Mouse (Mus musculus): Measurements from ENCODE around the gene Zfp712. TPM values are rescaled to one million over a fixed set of nuclear protein-coding genes. Genes with fewer than 3 reads are reported as not detected.
A peak's percentile ranks its signal among the peaks of the same experiment; 100 is the strongest.

The Zfp712 gene
- total and polyA plus RNA-seq, 3 experiments, result 0.13 to 9.4 (median 5.1) TPM

DNA sequence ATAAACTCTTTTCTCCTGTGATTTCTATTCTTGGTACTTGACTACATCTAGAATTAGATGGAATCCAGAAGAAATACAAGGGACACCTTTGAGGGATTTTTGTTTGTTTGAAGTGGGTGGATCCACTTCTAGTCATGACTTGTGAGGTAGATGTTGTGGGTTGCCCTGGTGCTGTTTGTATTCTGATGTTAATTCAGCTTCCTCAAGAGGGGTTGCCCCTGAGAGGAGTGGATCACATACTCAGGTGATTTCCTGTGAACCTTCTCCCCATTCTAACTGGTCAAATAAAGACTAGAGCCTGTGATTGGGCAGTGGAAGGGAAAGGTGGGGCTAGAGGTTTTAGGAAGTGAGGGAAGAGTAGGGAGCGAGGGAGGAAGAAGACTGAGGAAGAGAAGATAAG is 21.0 kb upstream of the Zfp712 start:
- no peak for DNase-seq (ENCODE audit: low spot score)
- peak overlapping the region; percentile 77; the same call in 1 of the 2 replicates for H3K4me3 ChIP-seq (ENCODE audit: low read depth, low read length)
- no peak for ATAC-seq (ENCODE audit: extremely low read depth, insufficient number of reproducible peaks, low FRiP score, poor library complexity, severe bottlenecking)

DNA sequence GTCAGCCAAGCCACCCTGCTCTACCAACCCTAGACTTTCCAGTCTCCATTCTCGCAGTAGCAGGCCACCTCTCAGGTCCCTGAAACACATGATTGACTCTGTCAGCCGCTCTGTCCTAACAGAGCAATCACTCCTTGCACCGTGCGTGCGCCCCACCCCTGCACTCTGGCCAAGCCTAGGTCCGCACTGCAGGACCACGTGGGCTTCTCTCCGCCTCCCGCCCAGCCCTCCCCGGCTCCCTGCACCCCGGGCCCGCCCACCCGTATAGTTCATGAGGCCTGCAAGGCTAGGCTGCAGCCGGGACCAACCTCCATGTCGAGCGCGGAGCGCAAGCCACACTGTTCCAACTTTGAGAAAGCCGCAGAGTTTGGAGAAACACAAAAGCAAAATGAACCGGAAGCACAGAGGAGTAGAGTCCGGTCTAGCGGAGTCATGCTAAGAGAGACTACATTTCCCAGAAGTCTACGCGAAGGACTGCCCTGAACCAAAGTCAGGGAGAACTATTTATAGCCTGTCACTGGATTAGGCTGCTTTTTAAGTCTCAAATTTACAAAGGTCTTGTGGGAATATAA is 20.3 kb upstream of the Zfp712 start:
- no peaks in the 10 kb centered on the region for H3K9me3 ChIP-seq (replicated peaks)
- H3K36me3 ChIP-seq (replicated peaks), result peaks cover 8% of the 10 kb centered on the region
- peak; percentile 93 for ATAC-seq (ENCODE audit: extremely low read depth, insufficient number of reproducible peaks, low FRiP score, poor library complexity, severe bottlenecking)
- TF ChIP-seq CTCF (IDR thresholded peaks at IDR 0.05; ENCODE audit: low read depth, low read length), result no peak
- no peak for TF ChIP-seq GATA1 (IDR thresholded peaks at IDR 0.05; ENCODE audit: borderline replicate concordance, low read length)
- TF ChIP-seq TAL1 (conservative IDR thresholded peaks at IDR 0.05; ENCODE audit: low read depth, low read length), result no peak
- no peak for TF ChIP-seq GATA2 (IDR thresholded peaks at IDR 0.05; ENCODE audit: borderline replicate concordance, low read depth, low read length)
- no peak for TF ChIP-seq POLR2AphosphoS5 (IDR thresholded peaks at IDR 0.05; ENCODE audit: insufficient replicate concordance, low read depth, low read length)
- peak; percentile 55 for DNase-seq (ENCODE audit: low spot score)
- H3K27me3 ChIP-seq (ENCODE audit: insufficient read depth, low read length), result no peaks in the 10 kb centered on the region
- peaks cover 17% of the 10 kb centered on the region for H3K4me1 ChIP-seq (ENCODE audit: insufficient read depth, low read depth, low read length)
- peak overlapping the region; percentile 77 for H3K4me3 ChIP-seq (ENCODE audit: low read depth, low read length)

More for the DNA sequence above, 21.0 kb upstream of the Zfp712 start:
- peaks cover 7% of the 10 kb centered on the region for H3K36me3 ChIP-seq (replicated peaks)
- no peaks in the 10 kb centered on the region for H3K9me3 ChIP-seq (replicated peaks)
- no peaks in the 10 kb centered on the region for H3K27me3 ChIP-seq (ENCODE audit: insufficient read depth, low read length)
- TF ChIP-seq TAL1 (conservative IDR thresholded peaks at IDR 0.05; ENCODE audit: low read depth, low read length) (no peak), GATA2 (IDR thresholded peaks at IDR 0.05; ENCODE audit: borderline replicate concordance, low read depth, low read length) (no peak), POLR2AphosphoS5 (IDR thresholded peaks at IDR 0.05; ENCODE audit: insufficient replicate concordance, low read depth, low read length) (no peak), CTCF (IDR thresholded peaks at IDR 0.05; ENCODE audit: low read depth, low read length) (no peak), GATA1 (IDR thresholded peaks at IDR 0.05; ENCODE audit: borderline replicate concordance, low read length) (no peak)
- peaks cover 17% of the 10 kb centered on the region for H3K4me1 ChIP-seq (ENCODE audit: insufficient read depth, low read depth, low read length)

DNA sequence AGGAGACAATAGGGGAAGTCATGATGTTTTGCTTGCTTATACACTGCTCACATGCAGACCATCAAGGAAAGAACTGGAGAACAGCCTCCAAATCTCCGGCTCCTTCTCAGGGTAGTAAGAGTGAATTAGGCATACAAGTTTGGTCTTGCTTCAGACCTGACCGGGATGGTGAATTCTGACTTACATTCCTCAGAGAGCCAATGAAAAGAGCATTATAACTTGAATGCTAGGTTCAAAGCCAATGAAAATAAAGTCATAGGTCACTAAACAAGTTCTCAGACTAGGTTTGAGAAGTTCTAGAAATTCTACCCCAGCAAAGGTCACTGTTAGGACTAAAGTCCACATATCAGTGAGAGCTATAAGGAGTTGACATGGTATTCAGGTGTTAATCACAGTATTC is 16.3 kb upstream of the Zfp712 start:
- no peak for TF ChIP-seq POLR2AphosphoS5 (IDR thresholded peaks at IDR 0.05; ENCODE audit: insufficient replicate concordance, low read depth, low read length)
- TF ChIP-seq TAL1 (conservative IDR thresholded peaks at IDR 0.05; ENCODE audit: low read depth, low read length), result no peak
- H3K4me1 ChIP-seq (ENCODE audit: insufficient read depth, low read depth, low read length), result peaks cover 15% of the 10 kb centered on the region
- no peak for DNase-seq (ENCODE audit: low spot score)
- H3K27me3 ChIP-seq (ENCODE audit: insufficient read depth, low read length), result no peaks in the 10 kb centered on the region
- no peak for ATAC-seq (ENCODE audit: extremely low read depth, insufficient number of reproducible peaks, low FRiP score, poor library complexity, severe bottlenecking)
- H3K36me3 ChIP-seq (replicated peaks), result peaks cover 26% of the 10 kb centered on the region
- H3K9me3 ChIP-seq (replicated peaks), result peaks cover 9% of the 10 kb centered on the region
- no peak overlapping the region for H3K4me3 ChIP-seq (ENCODE audit: low read depth, low read length)

DNA sequence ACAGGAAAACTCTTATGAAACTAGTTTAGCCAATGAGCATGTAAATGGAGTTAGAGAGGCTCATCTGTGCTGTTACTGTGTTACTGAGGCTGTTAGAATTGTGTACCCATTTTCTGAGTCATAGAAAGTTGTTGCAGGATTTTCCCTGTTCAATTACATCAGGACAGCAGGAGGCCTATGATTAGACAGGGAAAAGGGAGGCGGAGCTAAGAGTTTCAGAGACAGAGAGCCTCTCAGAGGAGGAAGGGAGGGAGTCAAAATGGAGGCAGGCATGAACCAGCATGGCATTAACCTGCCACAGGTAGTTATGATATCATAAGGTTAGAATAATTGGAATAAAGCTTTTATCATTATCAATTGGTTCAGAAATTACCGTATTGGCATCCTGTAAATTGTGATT is 11.8 kb upstream of the Zfp712 start:
- Histone ChIP-seq H3K4me3 (ENCODE audit: low read depth, low read length) (no peak overlapping the region), H3K27me3 (ENCODE audit: insufficient read depth, low read length) (no peaks in the 10 kb centered on the region), H3K9me3 (replicated peaks) (peaks cover 21% of the 10 kb centered on the region), H3K4me1 (ENCODE audit: insufficient read depth, low read depth, low read length) (no peaks in the 10 kb centered on the region), H3K36me3 (replicated peaks) (peaks cover 36% of the 10 kb centered on the region)
- TF ChIP-seq TAL1 (conservative IDR thresholded peaks at IDR 0.05; ENCODE audit: low read depth, low read length) (no peak), POLR2AphosphoS5 (IDR thresholded peaks at IDR 0.05; ENCODE audit: insufficient replicate concordance, low read depth, low read length) (no peak), GATA2 (IDR thresholded peaks at IDR 0.05; ENCODE audit: borderline replicate concordance, low read depth, low read length) (no peak), CTCF (IDR thresholded peaks at IDR 0.05; ENCODE audit: low read depth, low read length) (no peak), GATA1 (IDR thresholded peaks at IDR 0.05; ENCODE audit: borderline replicate concordance, low read length) (no peak)
- DNase-seq (ENCODE audit: low spot score), result no peak
- ATAC-seq (ENCODE audit: extremely low read depth, insufficient number of reproducible peaks, low FRiP score, poor library complexity, severe bottlenecking), result no peak

DNA sequence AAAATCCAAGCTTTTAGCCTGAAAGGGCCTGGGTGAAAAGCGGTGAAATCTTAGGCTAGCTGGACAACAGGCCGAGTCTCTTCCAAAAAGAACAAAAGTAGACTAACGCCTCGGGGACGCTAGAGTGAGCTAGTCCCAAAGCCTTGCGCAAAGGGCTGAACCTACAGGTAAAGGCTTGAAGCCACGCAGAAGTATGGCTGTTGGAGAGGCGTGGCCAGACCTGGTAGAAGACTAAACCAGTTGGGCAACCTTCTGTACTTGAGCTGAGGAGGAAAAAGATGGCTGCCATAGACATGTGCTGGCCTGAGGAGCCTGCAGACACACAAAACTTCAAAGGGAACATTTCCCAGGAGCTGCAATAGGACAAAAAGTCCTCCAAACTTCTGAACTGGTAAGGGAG is 4.4 kb upstream of the Zfp712 start:
- Histone ChIP-seq H3K9me3 (replicated peaks) (peaks cover 8% of the 10 kb centered on the region), H3K4me1 (ENCODE audit: insufficient read depth, low read depth, low read length) (peaks cover 3% of the 10 kb centered on the region), H3K4me3 (ENCODE audit: low read depth, low read length) (no peak overlapping the region), H3K27me3 (ENCODE audit: insufficient read depth, low read length) (no peaks in the 10 kb centered on the region), H3K36me3 (replicated peaks) (peaks cover 4% of the 10 kb centered on the region)
- ATAC-seq (ENCODE audit: extremely low read depth, insufficient number of reproducible peaks, low FRiP score, poor library complexity, severe bottlenecking) (no peak), DNase-seq (ENCODE audit: low spot score) (no peak)
- TF ChIP-seq TAL1 (conservative IDR thresholded peaks at IDR 0.05; ENCODE audit: low read depth, low read length) (no peak), CTCF (IDR thresholded peaks at IDR 0.05; ENCODE audit: low read depth, low read length) (no peak), GATA1 (IDR thresholded peaks at IDR 0.05; ENCODE audit: borderline replicate concordance, low read length) (no peak), GATA2 (IDR thresholded peaks at IDR 0.05; ENCODE audit: borderline replicate concordance, low read depth, low read length) (no peak), POLR2AphosphoS5 (IDR thresholded peaks at IDR 0.05; ENCODE audit: insufficient replicate concordance, low read depth, low read length) (no peak)

DNA sequence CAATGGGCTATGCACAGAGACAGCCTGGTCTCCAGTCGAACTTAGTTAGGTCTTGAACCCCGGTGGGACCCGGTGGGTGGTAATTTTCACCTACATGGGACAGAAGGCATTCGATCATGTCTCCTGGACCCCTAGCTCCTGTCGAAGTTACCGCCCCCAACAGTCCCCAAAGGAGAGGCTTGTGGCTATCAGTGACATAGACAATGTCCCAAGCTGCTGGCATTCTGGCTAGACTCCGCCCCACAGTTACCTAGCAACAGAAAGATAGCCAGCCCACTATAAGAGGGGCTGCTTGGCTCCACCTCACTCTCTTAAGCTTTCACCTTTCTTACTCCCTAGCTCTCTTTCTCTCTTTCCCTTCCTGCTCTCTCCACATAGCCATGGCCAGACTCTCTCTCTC is 1.5 kb upstream of the Zfp712 start:
- Histone ChIP-seq H3K27me3 (ENCODE audit: insufficient read depth, low read length) (no peaks in the 10 kb centered on the region), H3K4me1 (ENCODE audit: insufficient read depth, low read depth, low read length) (peaks cover 8% of the 10 kb centered on the region), H3K9me3 (replicated peaks) (peaks cover 2% of the 10 kb centered on the region; the same call in 1 of the 2 replicates), H3K4me3 (ENCODE audit: low read depth, low read length) (no peak overlapping the region), H3K36me3 (replicated peaks) (peaks cover 2% of the 10 kb centered on the region)
- no peak for ATAC-seq (ENCODE audit: extremely low read depth, insufficient number of reproducible peaks, low FRiP score, poor library complexity, severe bottlenecking)
- DNase-seq (ENCODE audit: low spot score), result no peak
- no peak for TF ChIP-seq GATA2 (IDR thresholded peaks at IDR 0.05; ENCODE audit: borderline replicate concordance, low read depth, low read length)
